Mouse (Mus musculus) c-Kit-positive CD71-positive TER-119-negative erythroid progenitor cells, embryonic 14.5 days (primary cell): ENCODE measurements around the gene Dimt1.
A peak's percentile ranks its signal among the peaks of the same experiment; 100 is the strongest.
"Not testable (repeated sequence)": the region's sequence is repeated elsewhere in the genome, so short reads cannot be mapped to it uniquely, and the experiment has no call there.

Experiments used
- DNase-seq: peaks from one replicate; pipeline ENCODE4 v3.0.0-alpha.2; 2013; ENCODE audit warnings: low read depth

Dimt1 gene

GRCm38 (mm10) chr13:106946594-106947540, at the start of gene Dimt1:
Gene Dimt1, plus strand, starts transcription at chr13:106947127.
- peak; percentile 85 for DNase-seq

- no peak for DNase-seq
Observed at GRCm38 (mm10) chr13:106904637-106905036, 42.3 kb upstream of the Dimt1 start.

DNA sequence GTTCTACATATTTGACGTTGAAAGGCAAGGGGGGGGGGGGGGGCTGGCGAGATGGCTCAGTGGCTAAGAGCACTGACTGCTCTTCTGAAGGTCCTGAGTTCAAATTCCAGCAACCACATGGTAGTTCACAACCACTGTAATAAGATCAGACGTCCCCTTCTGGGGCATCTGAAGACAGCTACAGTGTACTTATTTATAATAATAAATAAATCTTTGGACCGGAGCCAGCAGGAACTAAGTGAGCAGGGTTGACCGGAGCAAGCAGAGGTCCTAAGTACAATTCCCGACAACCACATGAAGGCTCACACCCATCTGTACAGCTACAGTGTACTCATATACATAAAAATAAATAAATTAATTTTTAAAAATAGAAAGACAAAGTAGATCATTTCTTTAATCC, 41.8 kb upstream of the Dimt1 start:
- DNase-seq, result not testable (repeated sequence)

DNA sequence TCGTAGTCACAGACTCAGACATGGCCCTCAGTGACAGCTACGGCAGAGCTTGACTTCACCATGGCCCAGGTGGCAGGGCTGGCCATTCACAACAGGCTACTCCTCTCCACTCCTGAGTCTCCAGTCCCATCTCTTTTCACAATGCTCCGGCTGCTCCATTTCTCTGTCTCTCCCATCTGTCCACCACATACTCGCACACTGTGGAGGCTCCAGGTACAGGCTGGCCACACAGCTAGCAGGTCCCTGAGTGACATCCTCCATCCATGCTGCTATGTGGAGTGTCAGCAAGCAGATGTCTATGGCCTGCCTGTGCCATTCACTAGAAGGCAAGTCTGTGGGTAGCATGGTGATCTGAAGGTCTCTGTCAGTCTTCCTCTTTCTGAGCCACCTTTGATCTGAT, 39.7 kb upstream of the Dimt1 start:
- no peak for DNase-seq

DNA sequence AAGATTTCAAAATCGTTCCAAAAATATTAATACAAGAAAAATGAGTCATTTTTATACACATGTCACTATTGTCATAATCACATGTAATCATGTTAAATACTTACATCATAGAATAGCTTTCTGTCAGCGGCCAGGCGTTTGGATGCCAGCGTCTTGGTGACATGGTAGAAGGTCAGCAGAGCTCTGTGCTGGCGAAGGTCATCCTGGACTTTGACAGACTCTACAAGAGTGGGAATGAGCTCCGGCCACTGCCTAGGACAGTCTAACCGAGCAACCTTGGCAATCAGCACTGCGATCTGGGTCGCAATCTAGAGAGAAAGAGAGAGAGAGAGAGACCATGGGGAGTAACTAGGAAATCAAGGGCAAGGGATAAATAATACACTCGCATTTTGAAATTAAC, 36.8 kb upstream of the Dimt1 start:
- DNase-seq, result no peak

GRCm38 (mm10) chr13:106913125-106913736, 33.7 kb upstream of the Dimt1 start:
- no peak for DNase-seq

- peak; percentile 56 for DNase-seq
Observed at GRCm38 (mm10) chr13:106918322-106919050, 28.4 kb upstream of the Dimt1 start.

DNA sequence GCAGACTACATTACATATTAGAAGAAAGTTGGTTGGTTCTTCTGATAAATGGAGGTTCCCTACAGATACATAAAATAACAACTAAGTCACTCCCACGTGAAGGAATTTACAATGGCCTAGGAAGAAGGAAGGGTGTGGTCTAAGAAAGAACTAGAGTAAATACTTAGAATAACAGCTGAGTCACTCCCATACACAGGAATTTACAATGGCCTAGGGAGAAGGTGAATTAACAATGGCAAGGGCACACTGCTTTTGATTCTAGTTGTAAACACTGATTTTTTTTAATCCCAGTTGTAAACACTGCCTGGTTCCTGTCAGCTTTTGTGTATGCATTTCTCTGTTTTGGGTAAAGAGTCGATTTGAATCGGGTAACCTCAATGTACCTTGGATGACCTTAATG, 21.0 kb upstream of the Dimt1 start:
- not testable (repeated sequence) for DNase-seq

DNA sequence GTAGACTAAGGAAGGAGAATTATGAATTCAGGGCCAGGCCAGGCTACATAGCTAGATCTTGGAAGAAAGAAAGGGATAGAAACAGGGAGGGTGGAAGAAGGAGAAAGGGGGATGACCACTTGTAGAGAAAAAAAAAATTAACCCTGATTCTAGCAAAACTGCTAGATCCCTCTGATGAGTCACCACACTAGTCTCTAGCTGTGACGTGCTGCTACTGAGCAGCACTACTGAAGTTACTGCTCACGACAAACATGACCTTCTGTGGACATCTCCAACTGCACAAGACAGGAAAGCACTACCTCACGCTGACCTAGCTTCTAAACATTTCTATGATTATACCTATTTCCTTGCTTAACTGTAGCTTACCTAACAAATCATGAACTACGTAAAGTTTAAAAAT, 18.6 kb upstream of the Dimt1 start:
- DNase-seq, result no peak

GRCm38 (mm10) chr13:106929201-106929600, 17.7 kb upstream of the Dimt1 start:
- no peak for DNase-seq

- DNase-seq, result no peak
Observed at GRCm38 (mm10) chr13:106935871-106936255, 11.1 kb upstream of the Dimt1 start.

DNA sequence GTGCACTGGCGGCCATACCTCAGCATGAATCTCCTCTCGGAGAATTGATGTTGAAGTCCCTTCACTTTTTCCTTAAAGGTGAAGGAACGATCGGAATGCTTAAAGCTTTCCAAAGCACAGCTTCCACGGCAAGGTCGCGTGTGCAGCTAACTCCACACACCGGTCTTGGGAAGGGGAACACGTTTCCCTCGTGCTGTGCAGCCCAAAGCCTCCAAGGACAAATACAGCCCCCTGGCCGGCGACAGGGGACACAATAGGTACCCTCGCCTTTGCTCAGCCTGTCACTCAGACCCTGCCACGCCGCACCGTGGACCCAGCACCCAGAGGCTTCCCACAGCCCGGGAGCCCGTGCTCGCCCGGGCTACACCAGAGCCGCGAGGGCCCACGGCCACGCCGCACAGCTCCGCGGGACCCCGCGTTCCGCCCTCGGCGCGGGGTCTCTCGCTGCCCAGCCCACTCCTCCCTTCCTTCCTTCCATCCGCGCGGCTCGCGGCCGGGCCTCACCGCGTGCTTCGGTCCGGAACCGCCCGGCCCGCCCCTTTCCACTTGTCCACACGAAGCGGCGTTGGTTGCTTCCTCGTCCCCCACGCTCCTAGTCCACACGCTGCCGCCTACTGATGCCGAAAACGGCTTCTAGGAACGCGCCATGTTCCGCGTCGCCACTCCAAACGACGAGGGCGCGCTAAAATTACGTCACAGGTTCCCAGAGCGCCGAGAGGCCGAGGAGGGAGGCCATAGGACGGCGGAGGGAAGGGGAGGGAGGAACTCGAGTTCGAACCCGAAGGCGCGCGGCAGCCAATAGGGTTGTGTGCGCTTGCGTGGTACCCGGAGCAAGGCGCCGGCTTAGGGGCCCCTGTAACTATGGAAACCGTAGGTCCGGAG, 10.4 kb upstream of the Dimt1 start, which contains the start of gene Ipo11:
Gene Ipo11 (minus strand): TSS at position 703 of the 882 bp plus-strand sequence.
- DNase-seq, result peak; percentile 93

DNA sequence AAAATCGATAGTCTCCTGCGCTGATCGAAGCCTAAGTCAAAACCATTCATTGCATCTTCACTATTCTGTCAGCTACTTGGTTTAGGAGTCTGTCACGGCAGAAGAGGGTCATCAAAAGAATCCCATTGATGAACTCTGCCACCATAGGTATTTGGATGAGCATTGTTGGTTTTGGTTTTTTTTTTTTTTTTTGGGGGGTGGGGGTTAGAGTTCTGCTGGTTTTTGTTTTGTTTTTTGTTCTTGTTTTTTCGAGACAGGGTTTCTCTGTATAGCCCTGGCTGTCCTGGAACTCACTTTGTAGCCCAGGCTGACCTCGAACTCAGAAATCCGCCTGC, 9.8 kb upstream of the Dimt1 start:
- no peak for DNase-seq

DNA sequence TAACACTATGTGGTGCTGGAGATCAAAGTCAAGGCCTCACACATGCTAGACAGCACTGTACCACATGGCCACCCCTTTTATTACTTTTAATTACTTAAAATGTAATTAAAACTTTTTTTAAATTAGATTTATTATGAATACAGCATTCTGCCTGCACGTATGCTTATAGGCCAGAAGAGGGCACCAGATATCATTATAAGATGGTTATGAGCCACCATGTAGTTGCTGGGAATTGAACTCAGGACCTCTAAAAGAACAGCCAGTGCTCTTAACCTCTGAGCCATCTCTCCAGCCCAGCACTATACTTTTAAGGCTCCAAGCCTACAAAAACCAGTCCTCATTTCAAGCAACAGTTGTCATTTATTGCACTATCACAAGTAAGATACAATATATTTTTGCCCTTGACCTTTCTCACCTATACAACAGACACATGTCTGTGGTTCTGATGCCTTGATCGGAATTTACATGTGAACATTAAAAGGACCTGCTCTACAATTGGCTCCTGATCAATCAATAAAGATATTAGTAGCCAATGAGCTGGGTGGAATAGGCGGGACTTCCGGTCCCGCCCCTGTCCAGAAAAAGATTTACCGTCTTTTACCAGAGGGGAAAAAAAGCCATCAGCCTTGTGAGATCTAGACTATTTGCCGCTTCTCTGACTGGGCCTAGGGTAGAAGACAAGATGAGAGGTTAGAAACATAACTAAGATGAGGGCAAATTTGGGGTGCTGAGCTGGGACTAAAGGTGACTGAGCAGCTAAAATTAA, 5.5 kb upstream of the Dimt1 start:
- DNase-seq, result no peak

- no peak for DNase-seq
Observed at GRCm38 (mm10) chr13:106942721-106943120, 4.2 kb upstream of the Dimt1 start.

DNA sequence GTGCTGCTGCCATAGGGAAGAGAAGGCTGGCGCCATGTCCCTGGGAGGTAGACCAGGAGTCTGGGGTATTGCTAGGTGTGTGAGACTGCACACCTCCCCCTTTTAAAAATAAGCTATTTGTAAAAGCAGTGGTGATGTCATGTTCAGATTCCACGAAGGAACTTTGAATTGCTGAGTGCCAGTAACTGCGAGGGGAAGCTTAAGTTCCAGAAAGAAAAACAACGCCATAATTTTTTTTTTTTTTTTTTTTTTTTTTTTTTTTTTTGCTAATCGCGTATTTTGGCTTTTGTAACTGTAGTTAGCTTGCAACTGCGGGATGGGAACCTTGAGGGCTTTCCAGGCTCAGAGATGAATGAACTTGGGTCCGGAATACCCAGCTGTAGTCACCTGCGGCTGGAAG, 1.4 kb upstream of the Dimt1 start:
- no peak for DNase-seq

DNA sequence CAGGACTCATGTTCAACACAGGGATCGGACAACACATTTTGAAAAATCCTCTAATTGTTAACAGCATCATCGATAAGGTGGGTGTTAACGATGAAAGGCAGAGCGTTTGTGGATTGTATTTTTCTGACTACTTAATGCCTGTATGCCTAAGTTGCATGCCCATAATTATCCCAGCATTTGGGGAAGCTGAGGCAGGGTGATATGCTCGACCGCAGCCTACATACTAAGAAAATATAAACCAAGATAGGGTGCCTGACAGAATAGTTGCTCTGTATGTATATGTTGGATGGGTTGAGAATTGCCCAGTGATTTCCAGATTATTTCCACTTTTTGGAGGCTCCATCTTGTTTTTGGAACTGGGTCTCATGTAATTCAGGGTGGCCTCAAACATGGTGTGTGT, 656 bp downstream of the Dimt1 start:
- DNase-seq, result no peak

DNA sequence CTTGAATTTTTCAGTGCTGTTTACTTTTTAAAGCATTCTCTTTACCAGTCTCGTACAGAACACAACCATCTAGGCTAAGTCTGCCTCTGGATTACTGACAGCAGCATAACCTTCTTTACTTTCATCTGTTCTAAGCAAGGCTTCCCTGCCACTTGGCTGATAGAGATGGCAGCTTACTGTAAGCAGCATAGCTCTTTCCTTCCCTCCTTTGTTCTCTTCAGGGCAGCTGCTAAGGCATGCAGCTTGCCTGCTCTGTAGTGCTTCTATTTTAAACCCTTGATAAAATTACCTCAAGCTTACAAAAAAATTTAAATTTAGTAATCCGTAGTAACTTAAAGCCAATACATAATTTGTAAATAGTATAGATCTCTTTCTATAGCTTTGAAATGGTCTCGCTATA, 8.0 kb downstream of the Dimt1 start:
- no peak for DNase-seq

- no peak for DNase-seq
Observed at GRCm38 (mm10) chr13:106957554-106957953, 10.6 kb downstream of the Dimt1 start.

- DNase-seq, result no peak
Observed at GRCm38 (mm10) chr13:106958286-106958685, 11.4 kb downstream of the Dimt1 start.

DNA sequence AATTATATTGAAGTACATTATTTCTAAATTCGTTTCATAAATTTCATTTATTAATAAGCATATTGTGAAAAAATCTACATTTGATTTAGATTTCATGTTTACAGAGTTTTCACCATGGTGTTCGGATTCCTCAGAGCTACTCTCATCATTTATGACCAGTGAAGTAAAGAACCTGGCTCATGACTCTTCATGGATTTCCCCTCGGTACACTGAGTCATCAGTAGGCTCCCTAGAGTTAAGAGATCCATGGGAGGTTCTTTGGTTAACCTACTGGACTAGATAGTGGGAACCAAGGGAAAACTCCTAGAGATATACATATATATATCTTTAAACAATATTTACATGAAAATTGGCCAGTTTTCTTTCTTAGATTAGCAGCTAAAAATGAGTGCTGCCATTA, 13.6 kb downstream of the Dimt1 start:
- no peak for DNase-seq
